Mouse (Mus musculus): ENCODE measurements at regions not wholly inside any gene's neighbourhood (a gene's known extent, or its start where the extent isn't known, plus 50 kb on each side); places are given as distances from the start of the nearest gene placed in this dataset. TPM values are rescaled to one million over a fixed set of nuclear protein-coding genes. Genes with fewer than 3 reads are reported as not detected.

GRCm38 (mm10) chr10:12285679-12286078 lies 583.5 kb downstream of the Utrn start:
- Histone ChIP-seq H3K27ac (ENCODE audit: low read length) (no peak overlapping the region), H3K4me1 (ENCODE audit: insufficient read depth, low read depth, low read length) (no peaks in the 10 kb centered on the region), H3K4me3 (ENCODE audit: low read depth, low read length) (no peak overlapping the region), H3K9me3 (ENCODE audit: low read length) (no peaks in the 10 kb centered on the region), H3K4me2 (replicated peaks; ENCODE audit: low read depth, low read length) (no peak overlapping the region), H3K36me3 (ENCODE audit: insufficient read depth, low read length) (no peaks in the 10 kb centered on the region), H3K27me3 (replicated peaks; ENCODE audit: insufficient read depth, low read length) (no peaks in the 10 kb centered on the region), H3K9ac (replicated peaks; ENCODE audit: low read depth) (no peak overlapping the region)
- TF ChIP-seq EP300 (IDR thresholded peaks at IDR 0.05): no peak
- no peak for TF ChIP-seq CTCF (IDR thresholded peaks at IDR 0.05)
- ATAC-seq: no peak
- 83% methylated on average over 3 of the region's 3 CpGs for WGBS
- DNase-seq (ENCODE audit: low spot score): no peak

GRCm38 (mm10) chr10:12298887-12299286 lies 570.3 kb downstream of the Utrn start:
- WGBS: 55% methylated on average over 2 of the region's 2 CpGs

GRCm38 (mm10) chr10:12302396-12302795 lies 566.8 kb downstream of the Utrn start:
- H3K4me2 ChIP-seq (replicated peaks; ENCODE audit: low read depth, low read length): no peak overlapping the region
- H3K27ac ChIP-seq (ENCODE audit: low read length): no peak overlapping the region
- H3K4me3 ChIP-seq (ENCODE audit: low read depth, low read length): no peak overlapping the region
- WGBS: 71% methylated on average over 4 of the region's 4 CpGs
- no peaks in the 10 kb centered on the region for H3K4me1 ChIP-seq (ENCODE audit: insufficient read depth, low read depth, low read length)
- ATAC-seq: no peak
- H3K9ac ChIP-seq (replicated peaks; ENCODE audit: low read depth): no peak overlapping the region
- no peak for DNase-seq (ENCODE audit: low spot score)
- H3K9me3 ChIP-seq (ENCODE audit: low read length): no peaks in the 10 kb centered on the region
- no peaks in the 10 kb centered on the region for H3K27me3 ChIP-seq (replicated peaks; ENCODE audit: insufficient read depth, low read length)
- H3K36me3 ChIP-seq (ENCODE audit: insufficient read depth, low read length): no peaks in the 10 kb centered on the region
- no peak for TF ChIP-seq CTCF (IDR thresholded peaks at IDR 0.05)
- TF ChIP-seq EP300 (IDR thresholded peaks at IDR 0.05): no peak

More at GRCm38 (mm10) chr10:12298887-12299286, 570.3 kb downstream of the Utrn start:
- Histone ChIP-seq H3K4me1 (ENCODE audit: insufficient read depth, low read depth, low read length) (no peaks in the 10 kb centered on the region), H3K4me3 (ENCODE audit: low read depth, low read length) (no peak overlapping the region), H3K9me3 (ENCODE audit: low read length) (no peaks in the 10 kb centered on the region), H3K27ac (ENCODE audit: low read length) (no peak overlapping the region), H3K36me3 (ENCODE audit: insufficient read depth, low read length) (no peaks in the 10 kb centered on the region), H3K9ac (replicated peaks; ENCODE audit: low read depth) (no peak overlapping the region), H3K27me3 (replicated peaks; ENCODE audit: insufficient read depth, low read length) (no peaks in the 10 kb centered on the region), H3K4me2 (replicated peaks; ENCODE audit: low read depth, low read length) (no peak overlapping the region)
- no peak for DNase-seq (ENCODE audit: low spot score)
- TF ChIP-seq EP300 (IDR thresholded peaks at IDR 0.05) (no peak), CTCF (IDR thresholded peaks at IDR 0.05) (no peak)
- ATAC-seq: no peak

- Histone ChIP-seq H3K9me3 (ENCODE audit: low read length) (no peaks in the 10 kb centered on the region), H3K27me3 (replicated peaks; ENCODE audit: insufficient read depth, low read length) (no peaks in the 10 kb centered on the region), H3K27ac (ENCODE audit: low read length) (no peak overlapping the region), H3K36me3 (ENCODE audit: insufficient read depth, low read length) (no peaks in the 10 kb centered on the region), H3K4me2 (replicated peaks; ENCODE audit: low read depth, low read length) (no peak overlapping the region), H3K4me3 (ENCODE audit: low read depth, low read length) (no peak overlapping the region), H3K4me1 (ENCODE audit: insufficient read depth, low read depth, low read length) (no peaks in the 10 kb centered on the region), H3K9ac (replicated peaks; ENCODE audit: low read depth) (no peak overlapping the region)
- DNase-seq (ENCODE audit: low spot score) (no peak), ATAC-seq (no peak)
- 53% methylated on average over 2 of the region's 2 CpGs for WGBS
- TF ChIP-seq EP300 (IDR thresholded peaks at IDR 0.05): no peak
- no peak for TF ChIP-seq CTCF (IDR thresholded peaks at IDR 0.05)
These were observed 548.9 kb downstream of the Utrn start for GRCm38 (mm10) chr10:12320311-12320710.

Small RNAs in the stretch of these regions (microRNA-seq; reads per million reads assigned to microRNA genes)
- gene Gm22194: not detected
